Mouse (Mus musculus) spleen, adult 12 weeks (tissue): ENCODE data around the gene Prl7a1.

Source experiments
- DNase-seq: peaks from one replicate; pipeline ENCODE4 v3.0.0; 2022; ENCODE audit warnings: low spot score

Prl7a1 gene

GRCm38 (mm10) chr13:27642393-27642792, at the start of gene Prl7a1:
Prl7a1 (minus strand) TSS chr13:27642493.
- DNase-seq = no peak

- no peak for DNase-seq
Observed at GRCm38 (mm10) chr13:27667936-27668335, 25.6 kb upstream of the Prl7a1 start, which contains the start of gene Prl7a2. Prl7a2 (minus strand) TSS chr13:27668036.

GRCm38 (mm10) chr13:27660747-27661146, 18.5 kb upstream of the Prl7a1 start:
- no peak for DNase-seq

GRCm38 (mm10) chr13:27610482-27610881, 31.8 kb downstream of the Prl7a1 start, which contains the start of gene Prl7b1:
Prl7b1 (minus strand) TSS chr13:27610582.
- DNase-seq = no peak
